ENCODE assay signal across 8 mouse cellular contexts in the genomic region with DNA sequence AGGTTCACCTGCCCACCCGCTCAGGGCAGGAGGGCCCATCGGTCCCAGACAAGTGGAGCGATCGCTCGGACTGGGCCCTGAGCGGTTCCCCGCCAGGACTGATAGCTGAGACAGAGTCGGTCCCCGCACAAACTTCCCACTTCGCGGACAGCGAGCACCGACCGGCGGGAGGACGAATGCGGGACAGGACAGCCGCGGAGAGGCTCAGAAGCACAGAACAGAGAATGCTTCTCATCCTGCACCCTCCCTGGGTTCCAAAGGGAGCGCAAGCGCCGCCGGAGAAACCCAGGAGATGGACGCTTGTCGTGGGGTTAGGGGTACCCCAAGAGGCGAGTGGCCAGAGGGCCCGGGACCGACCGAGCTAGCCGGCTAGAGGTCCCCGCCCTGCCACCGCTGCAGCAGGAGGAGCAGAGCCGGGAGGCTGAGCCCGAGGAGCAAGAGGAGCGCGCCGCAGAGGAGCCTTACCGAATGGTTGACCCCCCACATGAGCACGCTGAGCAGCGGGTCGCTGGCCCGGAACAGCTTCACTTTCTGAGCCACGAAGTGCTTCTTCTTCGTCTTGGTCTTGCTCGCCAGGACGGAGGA. TPM values are rescaled to one million over a fixed set of nuclear protein-coding genes. Genes with fewer than 3 reads are reported as not detected.
DNase-seq lines count a peak whose midpoint lies in the region; ATAC-seq lines count a peak whose summit lies in the region.

No protein-coding gene starts in this region.

- H3K9ac ChIP-seq in hindbrain, embryonic 16.5 days (ENCODE audit: low read depth, low read length) = peak overlapping the region; percentile 87
- H3K9ac ChIP-seq in limb, embryonic 11.5 days (ENCODE audit: low read length) = peak overlapping the region; percentile 73
- peak overlapping the region; percentile 75 for H3K9ac ChIP-seq in midbrain, embryonic 13.5 days (replicated peaks)

- no peaks in the 10 kb centered on the region for H3K36me3 ChIP-seq in hindbrain, embryonic 16.5 days (ENCODE audit: control insufficient read depth, insufficient read depth, low read length)
- H3K36me3 ChIP-seq in limb, embryonic 11.5 days (ENCODE audit: control insufficient read depth, insufficient read depth, low read length) = no peaks in the 10 kb centered on the region
- no peaks in the 10 kb centered on the region for H3K36me3 ChIP-seq in midbrain, embryonic 13.5 days

- peak overlapping the region; percentile 72 for H3K27ac ChIP-seq in brown adipose tissue, adult 24 weeks (replicated peaks; ENCODE audit: low read depth, low read length)
- peak overlapping the region; percentile 90 for H3K27ac ChIP-seq in hindbrain, embryonic 16.5 days (ENCODE audit: low read depth, low read length)
- peak overlapping the region; percentile 22; the same call in 1 of the 2 replicates for H3K27ac ChIP-seq in limb, embryonic 11.5 days (replicated peaks; ENCODE audit: low read depth, low read length)
- H3K27ac ChIP-seq in midbrain, embryonic 13.5 days = peak overlapping the region; percentile 93

- H3K4me1 ChIP-seq in brown adipose tissue, adult 24 weeks (ENCODE audit: control insufficient read depth, insufficient read depth, insufficient read length, low read length) = no peaks in the 10 kb centered on the region
- H3K4me1 ChIP-seq in hindbrain, embryonic 16.5 days (ENCODE audit: control insufficient read depth, insufficient read depth, low read depth, low read length) = peaks cover 13% of the 10 kb centered on the region
- peaks cover 16% of the 10 kb centered on the region for H3K4me1 ChIP-seq in limb, embryonic 11.5 days (ENCODE audit: control insufficient read depth, insufficient read depth, low read length)
- peaks cover 22% of the 10 kb centered on the region for H3K4me1 ChIP-seq in midbrain, embryonic 13.5 days (replicated peaks)

- no peaks in the 10 kb centered on the region for H3K9me3 ChIP-seq in hindbrain, embryonic 16.5 days (ENCODE audit: control insufficient read depth, low read length)
- no peaks in the 10 kb centered on the region for H3K9me3 ChIP-seq in limb, embryonic 11.5 days (ENCODE audit: control insufficient read depth, low read length)
- no peaks in the 10 kb centered on the region for H3K9me3 ChIP-seq in midbrain, embryonic 13.5 days

- peak; percentile 48 for DNase-seq in kidney, adult 18-20 months
- DNase-seq in kidney, adult 11 months = no peak
- peak; percentile 72 for DNase-seq in limb, embryonic 11.5 days (ENCODE audit: low spot score)
- DNase-seq in spleen, postnatal 10 days (ENCODE audit: low spot score in 2 of 2) = peak; percentile 77 to 83

- H3K4me3 ChIP-seq in brown adipose tissue, adult 24 weeks (ENCODE audit: insufficient read depth, low read depth, low read length) = peak overlapping the region; percentile 90
- peak overlapping the region; percentile 92 for H3K4me3 ChIP-seq in hindbrain, embryonic 16.5 days (ENCODE audit: low read length)
- H3K4me3 ChIP-seq in limb, embryonic 11.5 days (ENCODE audit: low read depth, low read length) = peak overlapping the region; percentile 72
- peak overlapping the region; percentile 63 for H3K4me3 ChIP-seq in midbrain, embryonic 13.5 days (replicated peaks)

- no peaks in the 10 kb centered on the region for H3K27me3 ChIP-seq in hindbrain, embryonic 16.5 days (replicated peaks; ENCODE audit: control insufficient read depth, insufficient read depth, low read length)
- H3K27me3 ChIP-seq in limb, embryonic 11.5 days (ENCODE audit: control insufficient read depth, insufficient read depth, low read length) = no peaks in the 10 kb centered on the region
- peaks cover 12% of the 10 kb centered on the region for H3K27me3 ChIP-seq in midbrain, embryonic 13.5 days

- WGBS in hindbrain, embryonic 16.5 days = under 1% methylated on average over 42 of the region's 46 CpGs
- 0% methylated on average over 43 of the region's 46 CpGs for WGBS in limb, embryonic 11.5 days
- WGBS in midbrain, embryonic 13.5 days = under 1% methylated on average over 46 of the region's 46 CpGs

- peak overlapping the region; percentile 98 for H3K4me2 ChIP-seq in hindbrain, embryonic 16.5 days (ENCODE audit: low read length)
- peak overlapping the region; percentile 75 for H3K4me2 ChIP-seq in limb, embryonic 11.5 days (ENCODE audit: low read depth, severe bottlenecking)
- peak overlapping the region; percentile 96 for H3K4me2 ChIP-seq in midbrain, embryonic 13.5 days (replicated peaks)

- peak; percentile 68 for ATAC-seq in frontal cortex, adult (ENCODE audit: low TSS enrichment)
- ATAC-seq in hindbrain, embryonic 16.5 days = peak; percentile 77
- ATAC-seq in limb, embryonic 11.5 days (ENCODE audit: insufficient number of reproducible peaks, low FRiP score, low TSS enrichment, low read depth) = peak; percentile 72
- ATAC-seq in midbrain, embryonic 13.5 days = peak; percentile 81

RNA-seq across cellular contexts. Expression of a gene that starts 0.4 kb away (rescaled TPM):
- 6.3 and 7.7 TPM in 2 replicates for polyA plus RNA-seq in brown adipose tissue, adult 24 weeks (2012; ENCODE audit: insufficient read depth, insufficient read length, missing spikeins)
- 10.2 and 12.5 TPM in 2 replicates for polyA plus RNA-seq in hindbrain, embryonic 16.5 days (2015; fragmentation: Nextera tagmentation; extraction: Ambion mirVana)
- polyA plus RNA-seq in limb, embryonic 11.5 days (2014; fragmentation: Nextera tagmentation; extraction: Ambion mirVana) = 8.8 and 9.3 TPM in 2 replicates
- polyA plus RNA-seq in midbrain, embryonic 13.5 days (2015; fragmentation: Nextera tagmentation; extraction: Ambion mirVana) = 8.0 and 8.3 TPM in 2 replicates

RNA-seq across cellular contexts. Expression of a gene that starts 0.7 kb away (rescaled TPM):
- polyA plus RNA-seq in brown adipose tissue, adult 24 weeks (2012; ENCODE audit: insufficient read depth, insufficient read length, missing spikeins) = not detected in 2 replicates
- polyA plus RNA-seq in hindbrain, embryonic 16.5 days (2015; fragmentation: Nextera tagmentation; extraction: Ambion mirVana) = 0.18 and 0.52 TPM in 2 replicates
- 0.13 and 0.60 TPM in 2 replicates for polyA plus RNA-seq in limb, embryonic 11.5 days (2014; fragmentation: Nextera tagmentation; extraction: Ambion mirVana)
- polyA plus RNA-seq in midbrain, embryonic 13.5 days (2015; fragmentation: Nextera tagmentation; extraction: Ambion mirVana) = 0.32 and 0.58 TPM in 2 replicates

Comparison
In these comparisons a context has a peak if more than half of its experiments do, and no peak if none do; other contexts are left out.
1. H3K27ac ChIP-seq: peak in every context shown above with its lines; median percentile 93 in midbrain, embryonic 13.5 days; 90 in hindbrain, embryonic 16.5 days; 72 in brown adipose tissue, adult 24 weeks; 22 in limb, embryonic 11.5 days.